Mouse (Mus musculus) 3134 (cell line): Measurements from ENCODE around the gene Sun1.

ENCODE experiments used
- DNase-seq: peaks from one replicate; pipeline ENCODE4 v3.0.0-alpha.2; 2011; ENCODE audit warnings: low spot score; ENCODE audit not compliant: insufficient read length; ENCODE audit errors: extremely low read depth

Sun1 gene

DNA sequence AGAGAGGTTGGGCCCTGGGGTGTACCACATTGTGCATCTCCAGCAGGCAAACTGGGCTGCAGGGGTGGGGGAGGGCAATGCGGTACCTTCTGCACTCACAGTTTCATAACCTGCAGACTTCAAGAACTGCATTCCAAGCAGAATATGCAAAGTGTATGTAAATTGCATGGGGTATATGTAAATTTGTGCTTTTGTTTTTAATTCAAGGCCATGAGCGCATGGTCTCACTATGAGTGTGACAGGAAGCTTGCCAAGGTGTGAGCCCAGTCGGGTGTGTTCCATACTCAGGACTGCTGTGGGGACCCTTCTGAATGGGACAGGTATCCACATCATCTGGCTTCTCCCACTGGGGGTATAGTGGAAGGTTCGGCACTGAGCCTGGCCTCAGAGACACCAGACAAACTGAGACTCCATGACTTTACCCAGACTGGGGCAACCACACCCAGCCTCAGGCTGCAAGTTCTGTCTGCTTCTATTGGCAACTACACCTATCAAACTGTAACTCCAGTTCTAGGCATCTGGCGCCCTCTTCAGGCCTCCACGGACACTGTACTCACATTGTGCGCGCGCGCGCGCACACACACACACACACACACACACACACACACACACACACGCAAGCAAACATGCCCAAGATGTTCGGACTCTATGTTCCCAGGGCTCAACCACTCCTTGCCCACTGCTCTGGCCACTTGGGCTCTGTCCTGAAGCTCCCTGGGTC is 83.2 kb downstream of the Sun1 start:
- DNase-seq, result no peak

DNA sequence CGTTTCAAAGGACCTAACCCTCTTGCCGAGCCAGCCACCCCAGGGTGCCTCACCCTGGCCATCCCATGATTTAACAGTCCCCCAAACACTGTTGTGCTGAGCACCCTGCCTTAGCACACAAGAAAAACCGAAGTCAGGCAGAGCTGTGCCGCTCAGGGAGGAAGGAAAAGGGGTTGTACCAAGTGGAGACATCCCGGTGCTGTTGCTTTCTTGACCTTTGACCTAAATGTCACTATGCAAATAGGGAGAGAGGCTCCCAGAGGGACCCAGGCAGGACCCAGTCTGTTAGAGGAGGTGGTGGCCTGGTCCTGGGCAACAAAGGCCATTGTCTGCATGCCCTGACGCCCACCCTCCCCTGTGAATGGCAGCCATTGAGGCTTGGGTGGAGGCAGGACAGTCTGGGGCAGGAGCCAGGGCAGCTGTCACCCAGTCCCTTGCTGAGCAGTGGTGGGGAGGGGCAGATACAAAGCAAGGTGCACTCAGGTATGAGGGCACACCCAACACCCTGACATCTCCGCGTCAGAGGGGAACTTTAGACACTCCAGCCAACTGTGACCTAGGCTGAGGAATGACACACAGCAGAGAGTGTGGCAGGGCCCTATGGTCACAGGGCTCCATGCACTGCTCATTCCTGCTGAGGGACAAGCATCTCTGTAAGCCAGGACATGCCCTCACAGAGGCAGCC is 85.1 kb downstream of the Sun1 start:
- DNase-seq, result no peak

DNA sequence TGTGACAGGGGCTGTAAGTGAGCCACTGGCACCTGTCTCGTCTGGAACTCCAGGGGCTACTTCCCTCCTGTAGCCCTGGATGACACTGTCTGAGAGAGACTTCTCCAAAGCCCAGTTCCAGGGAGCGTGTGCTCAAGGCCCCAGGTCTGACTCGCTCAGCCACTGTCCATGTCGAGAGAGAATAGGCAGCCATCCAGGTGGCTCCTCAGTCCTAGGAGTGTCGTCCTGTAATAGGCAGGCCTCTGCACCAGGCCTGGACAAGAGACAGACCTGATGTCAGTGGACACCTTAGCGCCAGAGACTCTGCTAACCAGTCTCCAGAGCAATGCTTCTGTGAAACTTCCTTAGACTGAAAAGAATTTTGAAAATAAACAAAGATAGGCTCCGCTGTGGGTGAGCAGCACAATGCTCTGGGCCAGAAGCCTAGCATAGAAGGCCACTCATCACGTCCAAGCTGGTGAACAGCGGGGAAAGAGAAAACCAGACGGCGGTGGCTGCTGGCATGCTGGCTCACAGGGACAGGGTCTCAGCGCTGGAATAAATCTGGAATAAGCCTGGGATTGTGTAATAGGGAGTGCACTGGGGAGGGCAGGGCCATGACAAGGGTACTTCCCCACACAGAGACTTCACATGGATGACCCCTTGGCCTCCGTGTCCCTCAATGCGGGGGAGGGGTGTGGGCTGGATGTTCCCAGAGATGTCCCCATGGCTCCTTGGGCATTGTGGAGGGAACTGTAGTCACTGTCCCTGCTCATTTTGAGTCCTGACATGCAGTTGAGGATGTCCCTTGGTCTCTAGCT is 85.9 kb downstream of the Sun1 start:
- no peak for DNase-seq

DNA sequence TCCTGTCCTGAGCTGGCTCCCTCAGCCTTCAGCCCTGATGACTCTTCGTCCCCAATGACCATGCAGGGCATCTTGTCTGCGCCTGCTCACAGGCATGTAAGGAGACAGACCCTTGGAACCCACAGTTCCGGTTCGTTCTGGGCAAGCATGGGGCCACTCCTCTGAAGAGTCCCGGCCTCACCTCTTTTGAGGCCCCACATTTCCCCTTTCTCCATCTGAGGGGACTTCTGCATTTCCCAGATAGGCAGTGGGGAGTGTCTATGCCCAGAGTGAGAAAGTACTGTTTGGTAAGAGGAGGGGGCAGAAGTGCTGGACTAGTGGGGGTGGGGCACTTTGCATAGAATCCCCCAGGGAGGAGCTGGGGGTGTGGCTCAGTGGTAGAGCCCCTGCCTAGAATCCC is 86.7 kb downstream of the Sun1 start:
- DNase-seq, result no peak

DNA sequence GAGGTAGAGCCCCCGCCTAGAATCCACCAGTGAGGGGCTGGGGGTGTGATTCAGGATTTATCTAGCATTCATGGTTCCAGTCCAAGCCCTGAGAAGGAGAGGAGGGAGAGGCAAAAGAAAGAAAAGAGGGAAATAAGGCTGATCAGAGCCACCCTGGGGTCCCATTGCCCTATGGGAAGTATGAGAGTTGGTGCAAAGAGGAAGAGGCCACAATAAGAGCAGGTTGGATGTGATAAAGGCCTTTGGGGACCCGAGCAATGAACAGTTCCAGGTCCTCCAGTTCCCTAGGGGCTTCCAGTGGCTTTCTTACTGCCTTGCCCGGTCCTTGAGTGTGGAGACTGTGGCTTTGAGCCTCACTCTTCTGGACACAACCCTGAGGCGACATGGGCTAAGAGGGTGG is 87.3 kb downstream of the Sun1 start:
- no peak for DNase-seq

DNA sequence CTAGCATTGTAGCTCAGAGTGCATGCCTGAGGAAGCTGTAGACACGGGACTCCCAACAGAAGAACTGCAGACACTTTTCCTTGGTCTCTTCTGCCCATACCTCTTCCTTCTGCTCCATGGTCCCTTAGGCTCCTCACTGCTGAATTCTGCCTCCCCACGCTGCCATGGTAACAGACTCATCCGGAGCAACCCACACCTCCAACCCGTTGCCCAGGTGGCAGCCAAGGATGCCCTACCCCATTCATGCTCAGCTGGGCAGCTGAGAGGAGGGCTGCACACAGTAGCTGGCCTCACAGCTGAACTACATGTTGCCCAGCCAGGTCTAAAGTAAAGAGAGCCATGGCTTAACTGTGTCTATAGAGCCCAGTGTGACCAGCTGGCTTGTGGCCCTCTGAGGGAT is 88.2 kb downstream of the Sun1 start:
- no peak for DNase-seq

DNA sequence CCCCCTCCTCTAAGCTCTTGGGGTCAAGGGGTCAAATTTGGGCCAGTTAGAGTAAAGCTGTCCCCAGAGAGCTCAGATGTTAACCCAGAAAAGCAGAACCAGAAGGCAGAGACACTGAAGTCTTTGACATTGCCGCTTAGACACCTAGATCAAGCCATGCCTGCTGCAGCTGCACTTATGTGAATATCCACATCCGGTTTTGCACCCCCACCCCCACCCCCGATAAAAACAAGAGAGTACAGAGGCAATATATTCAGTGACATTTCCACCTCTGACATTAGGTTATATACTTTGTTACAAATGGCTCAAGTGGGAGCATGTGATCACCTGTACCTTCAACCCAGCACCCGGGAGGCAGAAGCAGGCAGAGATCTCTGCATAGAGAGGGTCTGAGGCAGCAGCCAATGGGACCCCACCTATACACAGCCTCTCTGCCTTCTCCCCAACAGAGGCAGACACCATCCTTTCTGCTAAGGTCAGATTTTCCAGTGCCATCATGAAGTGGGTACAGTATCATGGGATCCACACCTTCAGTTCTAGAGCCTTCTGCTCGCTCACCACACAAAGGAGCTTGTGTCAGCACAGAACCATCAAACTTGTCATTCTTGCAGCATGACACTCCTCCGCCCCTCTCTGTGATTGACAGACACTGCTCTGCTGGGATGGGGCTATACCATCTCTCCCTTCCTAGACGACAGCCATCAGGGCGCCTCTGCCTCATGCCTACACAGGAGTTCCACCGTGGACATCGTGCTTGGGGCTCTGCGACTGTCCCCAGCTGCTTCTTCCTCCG is 90.2 kb downstream of the Sun1 start:
- no peak for DNase-seq

DNA sequence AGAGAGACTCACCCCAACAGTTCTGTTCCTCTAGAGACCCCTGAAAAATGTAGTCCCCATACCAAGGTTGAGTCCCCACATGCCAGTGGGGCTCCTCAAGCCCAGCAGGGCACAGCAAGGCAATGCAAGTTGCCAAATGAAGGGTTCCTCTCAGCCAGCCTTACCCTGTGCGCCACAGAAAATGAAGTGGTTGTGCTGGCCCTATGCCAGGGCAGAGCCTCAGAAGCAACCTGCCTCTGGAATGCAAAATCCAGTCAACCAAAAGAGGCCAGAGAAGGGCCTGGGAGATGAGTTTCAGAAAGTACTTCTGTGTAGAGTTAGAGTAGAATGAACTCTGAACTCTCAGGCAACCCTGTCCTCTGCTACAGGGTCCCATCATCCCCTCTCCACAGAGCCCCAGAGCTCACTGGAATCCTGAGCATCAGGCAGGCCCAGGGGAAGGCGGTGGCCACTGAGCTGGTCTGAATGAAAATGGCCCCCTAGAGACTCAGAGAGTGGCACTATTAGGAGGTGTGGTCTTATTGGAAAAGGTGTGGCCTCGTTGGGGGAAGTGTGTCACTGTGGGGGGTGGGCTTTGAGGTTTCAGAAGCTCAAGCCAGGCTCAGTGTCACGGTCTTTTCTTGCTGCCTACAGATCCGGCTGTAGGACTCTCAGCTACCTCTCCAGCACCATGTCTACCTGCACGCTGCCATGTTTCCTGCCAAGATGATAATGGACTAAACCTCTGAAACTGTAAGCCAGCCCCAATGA is 91.5 kb downstream of the Sun1 start:
- no peak for DNase-seq

DNA sequence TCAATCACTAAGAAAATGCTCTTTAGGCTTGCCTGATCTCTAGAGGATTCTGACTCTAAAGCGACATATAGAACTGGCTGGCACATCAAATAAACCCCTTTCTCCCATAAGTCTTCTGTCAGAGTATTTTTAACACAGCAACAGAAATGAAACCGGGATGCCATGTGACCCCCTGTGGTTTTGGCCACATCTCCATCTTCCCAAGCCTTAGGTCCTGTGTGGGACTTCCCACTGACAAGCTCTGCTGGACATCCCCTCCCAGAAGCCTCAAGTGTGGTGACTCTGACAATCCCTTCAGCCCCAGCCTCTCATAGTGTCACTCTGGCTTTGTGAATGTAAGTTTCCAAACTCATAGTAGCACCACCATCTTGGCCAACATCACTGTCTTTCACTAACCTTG is 93.7 kb downstream of the Sun1 start:
- DNase-seq, result no peak

DNA sequence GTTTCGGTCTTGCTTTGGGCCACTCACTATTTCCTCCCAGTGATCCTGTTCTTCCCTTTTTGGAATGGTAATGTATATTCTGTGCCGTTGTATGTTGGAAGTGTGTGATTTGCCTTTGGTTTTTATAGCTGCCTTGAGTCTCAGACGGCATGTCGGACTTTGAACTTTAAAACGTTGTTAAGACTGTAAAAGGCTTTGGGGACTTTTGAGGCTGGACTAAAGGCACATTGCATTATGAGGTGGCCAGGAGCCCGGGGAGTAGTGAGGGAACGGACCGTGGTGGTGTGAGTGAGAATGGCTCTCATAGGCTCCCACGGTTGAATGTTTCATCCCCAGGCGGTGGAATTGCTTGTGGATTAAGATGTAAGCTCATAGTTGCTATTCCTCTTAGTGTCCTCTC is 96.7 kb downstream of the Sun1 start:
- no peak for DNase-seq

DNA sequence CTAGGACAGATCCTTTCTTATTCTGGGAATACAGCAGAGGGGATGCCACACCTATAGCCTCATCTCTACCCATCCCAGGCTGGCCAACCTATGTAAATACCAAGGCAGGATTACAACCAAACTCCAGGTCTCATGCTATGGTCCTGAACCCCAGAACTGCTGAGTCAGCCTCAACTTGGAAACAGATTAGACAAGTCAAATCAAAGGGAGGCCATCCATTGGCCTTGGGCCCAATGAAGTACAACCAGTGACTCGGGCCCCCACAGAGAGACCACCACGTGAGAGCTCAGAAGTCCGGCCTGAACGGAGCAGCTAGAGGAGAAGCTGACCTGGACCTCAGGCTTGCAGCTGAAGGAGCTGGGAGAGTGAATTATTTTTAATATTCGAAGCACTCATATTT is 97.3 kb downstream of the Sun1 start:
- DNase-seq, result no peak
